Mouse (Mus musculus): ENCODE results near the gene Car6.

GRCm38 (mm10) chr4:150152483-150152882 is 48.6 kb downstream of the Car6 start:
- TF ChIP-seq EP300 (IDR thresholded peaks at IDR 0.05; ENCODE audit: insufficient read depth, low read depth, low read length) (no peak), CTCF (IDR thresholded peaks at IDR 0.05) (no peak), POLR2A (IDR thresholded peaks at IDR 0.05; ENCODE audit: insufficient read depth, low read depth, low read length) (no peak)

All from heart, adult 2 months (tissue).